Comparison of ENCODE assay signal across 18 mouse cellular contexts in the genomic region with DNA sequence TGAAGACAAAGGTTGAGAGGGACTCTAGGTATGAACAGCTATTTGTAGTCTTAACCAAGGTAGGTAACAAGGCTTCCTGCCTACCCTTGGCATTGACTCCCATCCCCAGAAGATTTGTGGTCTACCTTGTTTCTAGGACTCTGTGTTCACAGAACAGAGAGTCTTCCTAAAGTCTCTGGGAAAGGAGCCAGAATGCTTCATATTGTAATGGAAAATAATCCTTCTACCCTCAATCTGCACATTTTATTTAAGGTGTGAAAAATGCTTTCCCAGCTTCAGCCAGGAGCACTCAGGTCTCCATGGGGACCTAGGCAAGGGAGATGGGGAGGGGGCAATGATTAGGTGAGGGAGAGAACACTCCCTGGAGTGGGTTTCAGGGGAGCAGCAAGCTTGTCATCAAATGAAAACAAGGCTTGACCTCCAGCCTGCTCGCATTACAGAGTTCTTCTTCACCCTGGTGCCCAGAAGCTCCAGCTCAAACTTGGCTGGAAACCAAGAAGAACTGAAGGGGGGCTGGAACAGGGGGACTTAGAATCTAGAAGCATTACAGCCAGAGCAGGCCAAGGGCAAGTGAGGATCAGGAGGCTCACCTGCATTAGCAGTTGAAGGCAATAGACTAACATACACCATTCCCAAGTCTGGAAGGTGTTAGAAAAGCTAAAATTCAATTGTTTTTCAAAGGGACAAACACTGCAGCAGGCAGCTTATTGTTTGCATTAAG.
"Had no signal": no experiment of that assay in that cellular context is flagged by ENCODE, and none has a peak within 500 bp of the region (broad histone marks: within the 10 kb centered on the region; RNA-seq: fewer than 3 reads in every experiment).

No protein-coding gene starts in this region.

- DNase-seq: kidney, adult 9 months; kidney, postnatal 36 days; left cerebral cortex, postnatal 4 days; liver; lung, adult 2 months; lung, postnatal 4 days; midbrain, embryonic 14.5 days; right cerebral cortex, postnatal 14 days; right cerebral cortex, postnatal 4 days; thymus, adult 2 months; thymus, postnatal 14 days; thymus, postnatal 4 days had no signal

- H3K9ac ChIP-seq: liver, embryonic 12.5 days; liver, embryonic 15.5 days had no signal

- H3K9me3 ChIP-seq: liver, embryonic 12.5 days; liver, embryonic 15.5 days had no signal

- H3K4me1 ChIP-seq: liver, embryonic 12.5 days; liver, embryonic 15.5 days had no signal

- H3K4me3 ChIP-seq: liver, embryonic 12.5 days; liver, embryonic 15.5 days had no signal

- H3K27me3 ChIP-seq: liver, embryonic 12.5 days; liver, embryonic 15.5 days had no signal

- H3K27ac ChIP-seq: liver, embryonic 12.5 days; liver, embryonic 15.5 days; stomach, postnatal 0 days had no signal

- H3K4me2 ChIP-seq: liver, embryonic 12.5 days; liver, embryonic 15.5 days; midbrain, embryonic 11.5 days had no signal

- H3K36me3 ChIP-seq: liver, embryonic 12.5 days; liver, embryonic 15.5 days had no signal

- ATAC-seq: intestine, postnatal 0 days; liver, embryonic 12.5 days; lung, postnatal 0 days had no signal
